Mouse (Mus musculus): Measurements from ENCODE around the gene Uxs1. TPM values are rescaled to one million over a fixed set of nuclear protein-coding genes. Genes with fewer than 3 reads are reported as not detected.

The Uxs1 gene
- polyA plus RNA-seq, 1 experiment from 2014 or later = 19.3 TPM

DNA sequence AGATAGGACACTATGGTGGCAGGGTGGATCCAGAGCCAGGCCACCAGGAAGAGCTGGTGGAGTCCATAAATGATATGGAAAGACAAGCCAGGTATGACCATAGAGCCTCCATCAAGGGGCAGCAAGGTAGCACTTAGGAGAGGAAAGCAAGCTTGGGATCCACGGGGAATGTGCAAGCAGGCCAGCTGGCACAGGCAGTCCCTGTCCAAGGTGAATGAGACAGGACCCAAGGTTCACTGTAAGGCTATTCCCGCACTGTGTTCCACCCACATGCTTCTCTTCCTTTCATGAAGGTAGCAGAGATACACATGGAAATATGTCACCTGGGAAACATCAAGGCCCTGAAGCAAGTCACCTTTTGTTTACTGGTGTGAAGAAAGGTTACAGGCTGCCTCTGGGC, 63.1 kb downstream of the Uxs1 start:
- ATAC-seq = no peak

DNA sequence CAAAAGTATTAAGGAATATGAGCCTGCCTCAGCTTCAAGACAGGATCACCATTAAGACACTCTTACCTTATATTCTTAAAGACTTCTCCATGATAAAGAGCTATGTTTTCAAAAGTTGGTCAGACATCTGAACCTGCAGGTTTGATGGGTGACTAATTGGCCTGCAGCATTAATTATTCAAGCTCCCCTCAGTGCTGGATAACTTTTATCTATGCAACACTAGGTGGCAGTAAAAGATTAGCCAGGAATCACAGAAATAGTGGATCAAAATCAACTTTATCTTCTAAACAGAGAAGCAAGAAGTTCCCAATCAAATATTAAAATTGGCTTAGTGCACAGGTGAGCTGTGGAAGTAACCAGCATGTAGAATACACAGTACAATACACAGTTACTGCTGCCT, 67.5 kb downstream of the Uxs1 start:
- Histone ChIP-seq H3K4me3 (replicated peaks) (no peak overlapping the region), H3K4me1 (replicated peaks) (no peaks in the 10 kb centered on the region), H3K27me3 (replicated peaks) (no peaks in the 10 kb centered on the region), H3K9me3 (no peaks in the 10 kb centered on the region), H3K36me3 (peaks cover 7% of the 10 kb centered on the region), H3K27ac (no peak overlapping the region), H3K4me2 (replicated peaks) (no peak overlapping the region), H3K9ac (no peak overlapping the region)
- no peak for ATAC-seq

More for the DNA sequence above, 63.1 kb downstream of the Uxs1 start:
- H3K4me1 ChIP-seq (replicated peaks) = no peaks in the 10 kb centered on the region
- no peak overlapping the region for H3K9ac ChIP-seq
- H3K9me3 ChIP-seq = no peaks in the 10 kb centered on the region
- H3K4me2 ChIP-seq (replicated peaks) = no peak overlapping the region
- H3K27ac ChIP-seq = no peak overlapping the region
- H3K4me3 ChIP-seq (replicated peaks) = no peak overlapping the region
- H3K36me3 ChIP-seq = peaks cover 7% of the 10 kb centered on the region
- no peaks in the 10 kb centered on the region for H3K27me3 ChIP-seq (replicated peaks)
- 95% methylated on average over 2 of the region's 2 CpGs for WGBS

DNA sequence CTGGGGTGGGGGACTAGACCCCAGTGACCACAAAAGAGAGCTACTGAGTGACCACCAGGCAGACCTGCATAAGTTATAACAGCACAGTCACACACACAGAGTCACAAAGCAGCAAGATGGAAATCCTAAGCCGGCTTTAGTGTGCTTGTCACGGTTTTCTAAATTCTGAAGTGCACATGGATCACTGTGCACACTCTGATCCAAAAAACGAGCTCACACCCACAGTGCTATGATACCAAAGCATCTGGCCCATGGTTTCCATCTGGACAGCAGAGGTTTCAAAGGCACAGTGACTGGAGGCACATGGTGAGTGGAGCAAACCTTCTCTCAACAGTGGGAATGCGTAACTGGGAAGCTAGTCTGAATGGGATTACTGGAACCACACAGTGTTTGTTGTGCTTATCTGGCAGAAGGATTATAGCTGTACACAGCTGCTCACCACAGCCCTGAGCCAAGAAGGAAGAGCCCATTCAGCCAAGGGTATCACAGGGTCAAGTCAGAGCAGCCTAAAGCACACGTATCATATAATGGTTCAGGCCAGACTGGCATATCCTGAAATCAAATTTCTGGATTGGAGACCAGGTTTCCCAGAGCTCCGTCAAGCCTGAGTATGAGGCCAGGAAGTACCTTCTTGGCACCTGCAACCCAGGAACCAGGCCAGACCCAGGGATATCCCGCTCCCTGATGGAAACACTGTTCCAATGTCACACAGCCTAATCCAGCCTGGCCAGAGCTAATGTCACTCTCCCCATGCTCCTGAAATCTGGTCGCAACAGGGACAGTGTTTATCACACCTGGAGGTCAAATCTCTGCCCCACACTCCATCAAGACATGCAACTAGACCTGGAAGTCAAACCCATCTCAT, 72.9 kb downstream of the Uxs1 start:
- Histone ChIP-seq H3K4me1 (replicated peaks) (no peaks in the 10 kb centered on the region), H3K27ac (no peak overlapping the region), H3K9me3 (no peaks in the 10 kb centered on the region), H3K4me3 (replicated peaks) (no peak overlapping the region), H3K36me3 (no peaks in the 10 kb centered on the region), H3K4me2 (replicated peaks) (no peak overlapping the region), H3K9ac (no peak overlapping the region), H3K27me3 (replicated peaks) (no peaks in the 10 kb centered on the region)
- WGBS = 88% methylated on average over 8 of the region's 8 CpGs
- no peak for ATAC-seq

GRCm38 (mm10) chr1:43738519-43738894, 89.1 kb downstream of the Uxs1 start:
- no peak for ATAC-seq
- no peak overlapping the region for H3K4me3 ChIP-seq (replicated peaks)
- no peaks in the 10 kb centered on the region for H3K9me3 ChIP-seq
- no peak overlapping the region for H3K4me2 ChIP-seq (replicated peaks)
- H3K27ac ChIP-seq = no peak overlapping the region
- H3K4me1 ChIP-seq (replicated peaks) = no peaks in the 10 kb centered on the region
- no peaks in the 10 kb centered on the region for H3K27me3 ChIP-seq (replicated peaks)
- 85% methylated on average over 10 of the region's 10 CpGs for WGBS
- no peaks in the 10 kb centered on the region for H3K36me3 ChIP-seq
- no peak overlapping the region for H3K9ac ChIP-seq

GRCm38 (mm10) chr1:43737812-43738518, 89.6 kb downstream of the Uxs1 start:
- no peak overlapping the region for H3K4me3 ChIP-seq (replicated peaks)
- WGBS = 73% methylated on average over 7 of the region's 7 CpGs
- no peaks in the 10 kb centered on the region for H3K9me3 ChIP-seq
- no peak for ATAC-seq
- no peaks in the 10 kb centered on the region for H3K27me3 ChIP-seq (replicated peaks)
- no peak overlapping the region for H3K4me2 ChIP-seq (replicated peaks)
- H3K9ac ChIP-seq = no peak overlapping the region
- H3K36me3 ChIP-seq = no peaks in the 10 kb centered on the region
- H3K27ac ChIP-seq = no peak overlapping the region
- no peaks in the 10 kb centered on the region for H3K4me1 ChIP-seq (replicated peaks)

GRCm38 (mm10) chr1:43732657-43733056, 94.9 kb downstream of the Uxs1 start:
- no peak overlapping the region for H3K4me2 ChIP-seq (replicated peaks)
- 81% methylated on average over 1 of the region's 1 CpGs for WGBS
- ATAC-seq = no peak

DNA sequence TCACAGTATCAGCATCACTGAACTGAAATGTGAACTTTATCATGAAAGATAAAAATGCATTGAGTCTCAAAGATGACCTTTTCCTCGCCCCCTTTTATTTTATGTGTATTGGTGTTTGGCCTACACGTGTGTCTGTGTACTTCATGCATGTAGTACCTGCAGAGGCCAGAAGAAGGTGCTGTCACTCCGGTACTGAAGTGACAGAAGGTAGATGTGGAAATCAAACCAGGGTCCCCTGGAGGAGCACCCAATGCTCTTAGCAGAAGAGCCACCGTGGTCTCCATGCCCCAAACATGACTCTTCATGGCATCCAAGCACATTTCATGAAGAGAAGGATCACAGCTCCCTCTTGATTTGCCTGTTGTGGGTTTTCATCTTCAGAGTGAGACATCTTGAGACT, 95.5 kb downstream of the Uxs1 start:
- WGBS = 81% methylated on average over 4 of the region's 4 CpGs
- no peak for ATAC-seq
- no peak overlapping the region for H3K4me2 ChIP-seq (replicated peaks)

More at GRCm38 (mm10) chr1:43732657-43733056, 94.9 kb downstream of the Uxs1 start:
- no peaks in the 10 kb centered on the region for H3K36me3 ChIP-seq
- H3K9me3 ChIP-seq = no peaks in the 10 kb centered on the region
- H3K9ac ChIP-seq = no peak overlapping the region
- H3K4me3 ChIP-seq (replicated peaks) = no peak overlapping the region
- no peaks in the 10 kb centered on the region for H3K27me3 ChIP-seq (replicated peaks)
- H3K27ac ChIP-seq = no peak overlapping the region
- H3K4me1 ChIP-seq (replicated peaks) = peaks cover 5% of the 10 kb centered on the region; the same call in 1 of the 2 replicates

GRCm38 (mm10) chr1:43730491-43730924, 97.1 kb downstream of the Uxs1 start, which contains the start of gene 1500015O10Rik:
1500015O10Rik (plus strand) TSS chr1:43730602.
- Histone ChIP-seq H3K4me3 (replicated peaks) (no peak within 1 kb of the TSS), H3K9ac (no peak within 1 kb of the TSS), H3K4me2 (replicated peaks) (0 out of 2 replicates have a peak within 1 kb of the TSS, but pooled peaks have one; percentile 4), H3K9me3 (no peaks in the 10 kb centered on the region), H3K27me3 (replicated peaks) (no peaks in the 10 kb centered on the region), H3K27ac (no peak within 1 kb of the TSS), H3K4me1 (replicated peaks) (peaks cover 5% of the 10 kb centered on the region; the same call in 1 of the 2 replicates), H3K36me3 (no peaks in the 10 kb centered on the region)
- 0 out of 2 replicates have a peak, but pooled peaks have one; percentile 47 for ATAC-seq
- 60% methylated on average over 16 of the region's 16 CpGs for WGBS

More for the DNA sequence above, 95.5 kb downstream of the Uxs1 start:
- Histone ChIP-seq H3K9ac (no peak overlapping the region), H3K27ac (no peak overlapping the region), H3K4me3 (replicated peaks) (no peak overlapping the region), H3K9me3 (no peaks in the 10 kb centered on the region), H3K4me1 (replicated peaks) (peaks cover 5% of the 10 kb centered on the region; the same call in 1 of the 2 replicates), H3K36me3 (no peaks in the 10 kb centered on the region), H3K27me3 (replicated peaks) (no peaks in the 10 kb centered on the region)

- no peak overlapping the region for H3K4me3 ChIP-seq (replicated peaks)
- H3K4me2 ChIP-seq (replicated peaks) = no peak overlapping the region
- no peak for ATAC-seq
- H3K27ac ChIP-seq = no peak overlapping the region
- H3K9me3 ChIP-seq = no peaks in the 10 kb centered on the region
- H3K9ac ChIP-seq = no peak overlapping the region
- 72% methylated on average over 1 of the region's 1 CpGs for WGBS
- H3K4me1 ChIP-seq (replicated peaks) = no peaks in the 10 kb centered on the region
- H3K36me3 ChIP-seq = no peaks in the 10 kb centered on the region
- no peaks in the 10 kb centered on the region for H3K27me3 ChIP-seq (replicated peaks)
Measured at GRCm38 (mm10) chr1:43722459-43722858, 105.1 kb downstream of the Uxs1 start.

DNA sequence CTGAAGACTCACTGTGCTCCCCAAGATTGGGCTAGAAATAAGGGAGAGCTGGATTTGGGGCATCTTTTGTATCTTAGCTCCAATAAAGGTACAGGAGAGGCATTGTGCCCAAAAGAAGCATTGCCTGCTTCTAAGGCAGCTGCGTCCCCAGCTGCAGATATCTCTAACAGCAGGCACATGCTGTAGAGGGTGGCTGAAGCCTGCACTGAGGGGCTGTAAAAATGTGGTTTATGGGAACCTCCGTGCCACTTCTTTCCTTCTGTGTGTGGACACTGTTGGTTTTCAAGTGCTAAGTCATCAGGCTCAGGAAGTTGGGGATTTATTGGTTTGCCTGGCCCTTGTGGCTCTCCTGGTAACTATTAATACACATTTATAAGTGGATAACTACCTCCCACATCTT, 108.8 kb downstream of the Uxs1 start:
- Histone ChIP-seq H3K4me2 (replicated peaks) (no peak overlapping the region), H3K27me3 (replicated peaks) (no peaks in the 10 kb centered on the region), H3K27ac (no peak overlapping the region), H3K4me1 (replicated peaks) (no peaks in the 10 kb centered on the region), H3K36me3 (no peaks in the 10 kb centered on the region), H3K9ac (no peak overlapping the region), H3K9me3 (no peaks in the 10 kb centered on the region), H3K4me3 (replicated peaks) (no peak overlapping the region)
- 47% methylated on average over 2 of the region's 2 CpGs for WGBS
- no peak for ATAC-seq

DNA sequence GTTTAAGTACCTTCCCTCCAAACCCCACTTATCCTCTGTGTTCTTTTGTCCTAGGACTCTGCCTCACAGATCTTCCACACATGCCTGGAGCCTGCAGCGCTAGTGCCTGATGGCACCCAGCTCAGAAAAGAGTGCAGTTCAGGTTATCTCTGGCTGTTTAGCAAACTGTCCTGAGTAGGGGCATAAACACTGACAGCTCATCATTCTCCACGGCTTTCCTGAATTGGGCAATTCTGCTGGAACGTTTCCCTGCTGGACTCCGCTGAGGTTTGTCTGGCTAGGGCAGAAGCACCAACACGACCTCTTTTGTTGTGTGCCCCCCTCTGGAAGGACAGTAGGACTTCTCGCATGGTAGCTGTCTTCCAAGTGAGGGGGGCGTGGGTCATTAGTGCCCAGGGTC, 109.6 kb downstream of the Uxs1 start:
- Histone ChIP-seq H3K27ac (no peak overlapping the region), H3K4me1 (replicated peaks) (no peaks in the 10 kb centered on the region), H3K9ac (no peak overlapping the region), H3K27me3 (replicated peaks) (no peaks in the 10 kb centered on the region), H3K9me3 (no peaks in the 10 kb centered on the region), H3K4me2 (replicated peaks) (no peak overlapping the region), H3K36me3 (no peaks in the 10 kb centered on the region), H3K4me3 (replicated peaks) (no peak overlapping the region)
- 66% methylated on average over 7 of the region's 7 CpGs for WGBS
- ATAC-seq = no peak

- ATAC-seq = no peak
- 61% methylated on average over 2 of the region's 2 CpGs for WGBS
- no peak overlapping the region for H3K27ac ChIP-seq
Measured at GRCm38 (mm10) chr1:43714841-43715240, 112.8 kb downstream of the Uxs1 start.

More at GRCm38 (mm10) chr1:43714841-43715240, 112.8 kb downstream of the Uxs1 start:
- Histone ChIP-seq H3K4me2 (replicated peaks) (no peak overlapping the region), H3K4me3 (replicated peaks) (no peak overlapping the region), H3K4me1 (replicated peaks) (no peaks in the 10 kb centered on the region), H3K36me3 (no peaks in the 10 kb centered on the region), H3K27me3 (replicated peaks) (no peaks in the 10 kb centered on the region), H3K9ac (no peak overlapping the region), H3K9me3 (no peaks in the 10 kb centered on the region)
